Mouse (Mus musculus) layer of hippocampus, postnatal 10 days (tissue): Measurements from ENCODE around the gene Taf3. TPM values are rescaled to one million over a fixed set of nuclear protein-coding genes. Genes with fewer than 3 reads are reported as not detected.

ENCODE experiments used
- DNase-seq, 2 experiments: peaks; one replicate each; pipeline ENCODE4 v3.0.0; 2021; ENCODE audit warnings: low spot score in 2 of 2
- total RNA-seq, 2 experiments: library from RNA; stranded (reverse); gene quantifications; 2 replicates each; pipeline ENCODE4 v1.2.3; 2021

Gene Taf3
- total RNA-seq, 2 experiments from 2014 or later, result 10.5 to 11.4 TPM

- no peak for DNase-seq
These were observed 86.7 kb downstream of the Taf3 start for GRCm38 (mm10) chr2:9961708-9962107.

DNA sequence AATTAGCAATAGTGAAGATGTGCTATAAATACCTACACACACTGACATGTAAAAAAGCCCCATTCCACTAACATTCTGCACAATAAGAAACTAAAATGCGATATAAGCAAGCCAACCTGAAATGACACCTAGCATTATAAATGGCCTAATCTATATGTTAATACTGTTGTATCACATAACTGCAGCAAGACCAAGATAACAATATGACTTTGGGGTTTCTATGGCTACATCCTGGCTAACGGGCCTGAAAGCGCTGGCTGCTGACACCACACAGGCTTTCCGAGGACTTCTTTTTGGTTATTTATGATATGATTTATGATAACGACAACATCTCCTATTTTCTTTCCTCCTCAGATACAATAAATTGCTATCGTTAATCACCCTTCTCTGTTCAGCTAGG is 90.4 kb downstream of the Taf3 start:
- DNase-seq, result no peak

GRCm38 (mm10) chr2:9956546-9956945 is 91.8 kb downstream of the Taf3 start:
- DNase-seq, result no peak

DNA sequence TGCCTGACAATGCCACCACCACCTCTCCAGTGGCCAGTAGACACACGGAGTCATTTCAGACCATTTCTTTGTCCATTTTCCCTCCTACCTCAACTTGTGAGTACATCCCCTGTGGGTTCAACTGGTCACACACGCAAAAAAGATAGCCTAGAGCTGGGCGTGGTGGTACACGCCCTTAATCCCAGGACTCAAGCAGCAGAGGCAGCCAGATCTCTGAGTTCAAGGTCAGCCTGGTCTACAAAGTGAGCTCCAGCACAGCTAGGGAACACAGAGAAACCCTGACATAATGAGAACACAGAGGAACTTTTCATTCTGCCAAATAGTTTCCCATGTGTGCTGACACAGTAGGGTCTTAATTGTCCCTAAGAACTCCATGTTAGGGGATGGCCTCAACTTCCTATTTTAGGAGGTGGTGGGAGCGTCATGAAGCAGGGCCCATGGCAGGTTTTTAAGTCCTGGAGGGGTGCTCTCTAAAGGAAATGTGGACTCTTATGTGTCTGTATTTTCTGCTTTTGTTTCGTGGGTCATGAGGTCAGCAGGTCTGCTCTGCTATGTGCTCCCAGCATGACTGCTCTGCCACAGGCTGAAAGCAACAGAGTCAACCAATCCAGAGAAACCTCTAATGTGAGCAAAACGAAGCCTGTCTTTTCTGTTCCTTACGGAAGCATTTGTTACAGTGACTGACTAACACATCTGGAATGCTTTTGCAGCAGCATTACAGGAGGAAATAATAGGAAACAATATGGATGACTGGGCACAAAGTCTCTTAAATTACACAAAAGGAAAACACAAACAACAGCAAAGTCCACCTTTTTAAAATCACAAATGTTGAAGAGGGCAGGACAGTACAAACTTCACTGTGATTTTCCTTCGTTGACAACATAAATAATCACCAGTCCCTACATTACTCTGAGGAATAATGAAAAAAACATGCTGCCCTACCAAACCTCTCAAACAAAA is 92.5 kb downstream of the Taf3 start:
- DNase-seq, result no peak

- no peak for DNase-seq
These were observed 101.7 kb downstream of the Taf3 start for GRCm38 (mm10) chr2:9946739-9947138.

- no peak for DNase-seq
These were observed 102.8 kb downstream of the Taf3 start for GRCm38 (mm10) chr2:9945611-9946010.

DNA sequence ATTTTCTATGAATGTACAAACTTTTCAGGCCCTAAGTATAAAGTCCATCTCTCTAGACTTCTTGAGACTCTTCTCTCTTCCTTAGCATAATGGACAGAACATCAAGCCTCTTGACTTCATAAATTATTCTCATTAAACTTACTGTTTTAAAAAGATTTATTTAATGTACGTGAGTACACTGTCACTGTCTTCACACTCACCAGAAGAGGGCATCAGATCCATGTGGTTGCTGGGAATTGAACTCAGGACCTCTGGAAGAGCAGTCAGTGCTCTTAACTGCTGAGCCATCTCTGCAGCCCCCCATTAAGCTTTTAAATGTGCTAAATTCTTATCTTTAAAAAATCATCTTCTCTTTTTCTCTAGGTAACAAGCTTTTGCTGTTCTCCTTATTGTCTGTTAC is 105.4 kb downstream of the Taf3 start:
- no peak for DNase-seq

GRCm38 (mm10) chr2:9939250-9939649 is 109.1 kb downstream of the Taf3 start:
- no peak for DNase-seq

DNA sequence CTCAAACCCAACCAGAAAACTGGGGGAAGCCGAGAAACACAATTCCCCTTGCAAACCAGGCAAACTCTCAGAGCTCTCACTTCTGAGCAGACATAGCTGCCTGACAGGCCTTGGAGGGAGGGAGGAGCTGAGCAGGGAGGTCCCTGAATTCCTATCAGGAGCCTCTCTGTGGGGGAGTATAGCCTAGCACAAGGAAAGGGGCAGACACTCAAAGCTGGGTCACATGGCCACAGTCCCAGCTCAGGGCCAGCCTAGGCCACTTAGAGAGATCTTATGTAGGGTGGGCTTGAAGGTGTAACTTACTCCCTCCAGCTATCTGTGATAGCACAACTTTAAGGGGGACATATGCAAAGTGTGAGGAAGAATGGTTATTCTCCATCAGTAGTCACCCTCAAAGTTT is 112.4 kb downstream of the Taf3 start:
- no peak for DNase-seq

GRCm38 (mm10) chr2:9926905-9927283 is 121.5 kb downstream of the Taf3 start:
- no peak for DNase-seq

- peak in 1 of 2 experiments; percentile 16 for DNase-seq
These were observed 122.0 kb downstream of the Taf3 start for GRCm38 (mm10) chr2:9926194-9926904.

DNA sequence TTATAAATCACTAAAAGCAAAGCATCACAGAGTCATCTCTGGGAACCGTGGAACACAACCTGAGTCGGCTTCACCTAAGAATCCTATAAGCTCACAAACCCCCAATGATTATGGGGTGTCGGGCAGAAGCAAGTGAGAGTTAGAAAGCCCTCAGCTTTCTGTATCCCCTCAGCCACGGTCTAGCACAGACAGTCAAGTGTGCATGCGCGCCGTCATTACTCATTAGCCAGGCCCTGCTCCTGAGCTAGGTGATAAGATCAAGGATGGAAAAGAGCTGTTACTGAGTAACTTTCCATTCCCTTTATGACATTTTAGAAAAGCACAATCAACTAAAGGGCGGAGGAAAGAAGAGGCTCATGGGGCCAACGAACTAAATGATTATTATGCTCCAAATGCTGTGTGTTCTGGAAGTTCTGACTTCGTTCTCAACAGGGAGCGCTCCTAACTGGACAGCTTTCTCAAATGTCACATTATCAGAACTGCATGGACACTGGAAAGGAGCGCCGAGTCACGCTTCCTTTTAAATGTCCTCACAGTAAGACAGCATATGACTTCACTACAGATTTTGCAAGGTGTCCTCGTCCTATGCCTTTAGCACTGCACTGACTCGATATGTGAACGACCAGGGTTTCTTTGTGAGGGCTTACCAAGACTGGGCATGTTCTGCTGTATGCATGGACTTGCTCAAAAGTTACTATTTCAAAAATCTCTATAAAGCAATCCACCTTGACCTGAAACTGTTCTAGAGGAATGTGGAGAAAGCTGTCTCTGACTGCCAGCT is 129.5 kb downstream of the Taf3 start:
- no peak for DNase-seq

DNA sequence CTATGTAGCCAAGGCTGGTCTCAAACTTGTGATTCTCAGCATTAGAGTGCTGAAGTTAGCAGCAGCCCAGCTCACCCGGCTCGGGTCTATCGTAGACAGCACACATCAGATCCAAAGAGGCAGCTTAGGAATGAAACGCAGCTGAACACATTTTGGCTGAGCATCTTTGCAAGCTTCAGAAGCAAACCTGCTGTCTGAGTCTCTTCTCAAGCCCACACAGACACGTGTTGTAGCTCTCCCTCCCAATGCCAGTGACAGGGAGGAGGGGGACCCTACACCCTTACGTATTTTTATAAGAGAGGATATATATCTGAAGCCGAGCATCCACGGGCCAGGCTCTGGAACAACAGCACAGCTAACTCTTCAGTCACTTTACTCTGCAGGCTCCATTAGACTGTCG is 130.8 kb downstream of the Taf3 start:
- peak in 1 of 2 experiments; percentile 15 for DNase-seq

DNA sequence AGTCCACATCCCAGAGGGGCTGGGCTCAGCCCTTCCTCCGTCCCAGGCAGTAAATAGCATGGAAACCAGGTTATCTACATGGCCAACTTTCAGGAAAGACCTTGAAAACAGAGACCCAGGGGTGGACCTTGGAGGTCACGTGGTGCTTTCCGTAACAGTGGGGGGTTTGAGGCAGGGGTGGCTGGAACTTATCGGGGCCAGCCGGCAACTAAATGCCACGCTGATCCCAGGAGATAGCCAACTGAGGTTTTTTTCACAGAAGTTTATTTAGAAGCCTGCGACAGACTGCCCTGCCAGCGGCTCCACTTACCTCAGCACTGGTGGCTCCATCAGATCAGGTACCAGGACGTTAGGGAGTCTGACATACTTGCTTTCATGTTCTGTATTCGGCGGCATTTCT is 142.4 kb downstream of the Taf3 start:
- no peak for DNase-seq

DNA sequence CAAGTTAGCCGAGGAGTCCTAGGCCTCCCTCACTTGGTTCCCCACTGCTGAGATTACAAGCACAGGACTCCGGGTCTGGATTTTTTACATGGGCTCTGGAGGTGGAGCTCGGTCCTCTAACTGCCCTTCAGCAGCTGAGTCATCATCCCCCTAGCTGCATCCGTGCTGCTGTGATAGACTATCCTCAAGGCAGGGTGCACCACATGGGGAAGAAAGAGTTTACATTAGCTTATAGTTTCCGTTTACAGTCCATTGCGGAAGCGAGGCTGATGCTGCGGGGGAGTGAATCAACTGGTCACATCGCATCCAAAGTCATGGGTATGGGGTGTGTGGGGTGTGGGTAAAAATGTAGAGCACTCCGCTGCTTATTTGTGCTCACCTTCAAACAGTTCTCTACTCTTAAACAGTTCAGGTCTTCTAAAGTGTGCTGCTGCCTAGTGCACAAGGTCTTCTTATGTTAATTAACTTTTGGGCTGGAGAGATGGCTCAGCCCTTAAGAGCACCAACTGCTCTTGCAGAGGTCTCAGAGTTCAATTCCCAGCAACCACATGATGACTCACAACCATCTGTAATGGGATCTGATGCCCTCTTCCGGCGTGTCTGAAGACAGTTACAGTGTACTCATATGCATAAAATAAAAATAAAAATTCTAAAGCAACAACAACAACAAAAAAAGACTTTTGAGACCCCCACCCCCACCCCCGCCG is 144.4 kb downstream of the Taf3 start:
- DNase-seq, result no peak

GRCm38 (mm10) chr2:9897846-9898245 is 150.6 kb downstream of the Taf3 start:
- DNase-seq, result no peak

DNA sequence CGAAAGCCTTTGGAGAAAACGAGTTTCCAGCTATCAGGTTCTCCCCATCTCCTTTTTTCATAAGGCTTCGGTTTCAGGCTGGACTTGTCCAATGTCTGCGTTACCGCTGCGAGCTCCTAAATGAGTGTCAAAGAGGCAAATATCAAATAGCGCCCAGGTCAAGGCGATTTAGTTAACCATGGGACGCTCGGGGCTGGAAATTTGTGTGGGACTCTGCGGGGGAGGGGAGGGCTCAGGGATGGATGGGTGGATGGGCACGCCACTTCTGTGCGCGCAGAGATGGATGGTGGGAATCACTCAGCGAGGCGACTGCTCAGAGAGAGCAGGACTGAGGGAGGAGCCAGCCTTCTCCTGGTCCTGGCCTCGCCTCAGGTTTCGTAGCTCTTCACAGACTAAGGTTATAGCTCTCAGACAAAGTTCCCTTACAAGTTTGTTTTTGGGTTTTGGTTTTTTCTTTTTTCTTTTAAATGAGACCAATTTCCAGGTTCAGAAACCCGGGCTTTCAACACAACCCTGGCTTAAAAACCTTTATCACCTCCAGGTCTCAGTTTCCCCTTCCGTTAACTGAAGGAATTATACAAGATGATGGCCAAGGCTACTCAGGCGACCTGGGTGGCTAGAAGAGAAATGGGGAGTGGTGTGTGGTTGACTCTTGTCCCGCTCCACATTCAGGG is 152.2 kb downstream of the Taf3 start:
- DNase-seq, result no peak

DNA sequence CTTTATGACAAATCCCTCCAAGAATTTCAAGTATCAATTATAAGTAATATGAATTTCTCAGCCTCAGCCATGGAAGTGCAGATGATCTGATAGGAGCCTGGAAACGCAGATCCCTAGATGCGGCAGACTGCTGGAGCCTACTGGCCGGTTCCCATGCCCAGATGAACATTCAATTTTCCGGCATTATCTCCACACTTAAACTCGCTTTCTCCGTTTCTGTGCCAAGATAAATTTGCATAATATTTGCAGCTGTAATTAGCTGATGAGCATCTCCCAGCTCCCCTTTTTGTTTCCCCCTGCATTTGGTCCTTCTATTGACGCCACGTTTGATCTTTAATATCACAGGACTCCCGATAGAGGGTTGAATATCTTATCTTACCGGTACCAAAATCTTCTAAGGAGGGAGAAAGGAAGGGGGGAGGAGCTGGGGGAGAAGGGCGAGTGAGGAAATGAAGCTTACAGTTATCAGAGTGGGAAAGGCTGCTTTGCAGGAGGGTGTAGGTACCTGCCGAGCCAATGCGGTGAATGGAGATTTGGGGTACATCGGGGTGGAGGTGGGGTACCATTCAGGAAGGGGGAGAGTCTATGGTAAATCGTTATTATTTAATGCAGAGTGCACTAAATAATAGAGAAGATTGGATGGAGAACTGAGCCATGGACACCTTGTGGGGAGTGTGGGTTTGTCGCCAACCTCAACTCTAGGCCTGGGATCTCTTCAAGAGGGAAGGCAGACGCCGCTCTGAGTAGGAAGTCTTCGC is 153.4 kb downstream of the Taf3 start:
- DNase-seq, result no peak

DNA sequence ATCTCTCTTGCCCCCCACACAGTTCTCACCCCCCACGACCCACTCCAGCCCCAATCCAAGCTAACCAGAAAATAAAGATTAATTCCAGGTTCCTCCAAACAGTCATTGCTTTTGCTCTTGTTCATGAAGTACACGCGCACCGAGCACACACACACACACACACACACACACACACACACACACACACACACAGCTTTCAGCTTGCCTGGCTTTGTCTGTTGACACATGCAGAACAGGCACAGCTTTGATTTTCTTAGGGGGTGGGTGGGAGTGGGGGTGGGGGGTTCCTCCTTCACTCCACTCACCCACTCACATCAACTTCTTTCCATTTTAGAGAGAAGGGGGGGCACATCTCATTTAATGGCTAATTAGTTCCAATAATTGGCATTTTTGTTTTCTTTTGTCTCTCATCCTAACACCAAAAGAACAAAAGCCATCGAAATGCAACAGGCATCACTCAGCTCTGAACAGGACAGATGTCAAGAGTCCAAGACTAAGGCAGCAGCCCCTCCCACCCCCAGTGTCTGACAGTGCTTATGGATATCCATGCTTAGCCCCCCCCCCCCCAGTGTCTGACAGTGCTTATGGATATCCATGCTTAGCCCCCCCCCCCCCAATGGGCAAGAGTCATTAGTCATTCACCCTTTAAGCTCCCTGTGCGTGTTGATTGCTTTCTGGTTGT is 155.0 kb downstream of the Taf3 start:
- DNase-seq, result no peak
